Mouse (Mus musculus) heart, postnatal 4 days (tissue): Measurements from ENCODE around the gene Gm10718. TPM values are rescaled to one million over a fixed set of nuclear protein-coding genes. Genes with fewer than 3 reads are reported as not detected.
A peak's percentile ranks its signal among the peaks of the same experiment; 100 is the strongest.
"Not testable (repeated sequence)": the region's sequence is repeated elsewhere in the genome, so short reads cannot be mapped to it uniquely, and the experiment has no call there.

Experiments
- DNase-seq: peaks from one replicate; pipeline ENCODE4 v3.0.0; 2021
- total RNA-seq, 2 experiments: library from RNA; stranded (reverse); gene quantifications; 2 replicates each; pipeline ENCODE4 v1.2.3; 2021

The Gm10718 gene
- total RNA-seq, result 1 to 10 TPM in 1 of 2 experiments, under 1 TPM in 1; 0.45 to 1.1 TPM

DNA sequence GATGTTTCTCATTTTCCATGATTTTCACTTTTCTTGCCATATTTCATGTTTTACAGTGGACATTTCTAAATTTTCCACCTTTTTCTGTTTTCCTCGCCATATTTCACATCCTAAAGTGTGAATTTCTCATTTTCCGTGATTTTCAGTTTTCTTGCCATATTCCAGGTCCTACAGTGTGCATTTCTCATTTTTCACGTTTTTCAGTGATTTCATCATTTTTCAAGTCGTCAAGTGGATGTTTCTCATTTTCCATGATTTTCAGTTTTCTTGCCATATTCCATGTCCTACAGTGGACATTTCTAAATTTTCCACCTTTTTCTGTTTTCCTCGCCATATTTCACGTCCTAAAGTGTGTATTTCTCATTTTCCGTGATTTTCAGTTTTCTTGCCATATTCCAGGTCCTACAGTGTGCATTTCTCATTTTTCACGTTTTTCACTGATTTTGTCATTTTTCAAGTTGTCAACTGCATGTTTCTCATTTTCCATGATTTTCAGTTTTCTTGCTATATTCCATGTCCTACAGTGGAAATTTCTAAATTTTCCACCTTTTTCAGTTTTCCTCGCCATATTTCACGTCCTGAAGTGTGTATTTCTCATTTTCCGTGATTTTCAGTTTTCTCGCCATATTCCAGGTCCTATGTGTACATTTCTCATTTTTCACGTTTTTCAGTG, at the start of gene Gm10718:
Gene Gm10718, plus strand, starts transcription at position 236 of the 673 bp plus-strand sequence.
- peak; percentile 9 for DNase-seq

- DNase-seq, result not testable (repeated sequence)
These were observed 22.8 kb upstream of the Gm10718 start, which contains the start of gene Gm10722 for GRCm38 (mm10) chr9:3000445-3000972. TSS of gene Gm10722 (plus strand) at chr9:3000922.

DNA sequence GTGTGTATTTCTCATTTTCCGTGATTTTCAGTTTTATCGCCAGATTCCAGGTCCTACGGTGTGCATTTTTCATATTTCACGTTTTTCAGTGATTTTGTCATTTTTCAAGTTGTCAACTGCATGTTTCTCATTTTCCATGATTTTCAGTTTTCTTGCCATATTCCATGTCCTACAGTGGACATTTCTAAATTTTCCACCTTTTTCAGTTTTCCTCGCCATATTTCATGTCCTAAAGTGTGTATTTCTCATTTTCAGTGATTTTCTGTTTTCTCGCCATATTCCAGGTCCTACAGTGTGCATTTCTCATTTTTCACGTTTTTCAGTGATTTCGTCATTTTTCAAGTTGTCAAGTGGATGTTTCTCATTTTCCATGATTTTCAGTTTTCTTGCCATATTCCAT, 22.3 kb upstream of the Gm10718 start:
- DNase-seq, result peak; percentile 18

DNA sequence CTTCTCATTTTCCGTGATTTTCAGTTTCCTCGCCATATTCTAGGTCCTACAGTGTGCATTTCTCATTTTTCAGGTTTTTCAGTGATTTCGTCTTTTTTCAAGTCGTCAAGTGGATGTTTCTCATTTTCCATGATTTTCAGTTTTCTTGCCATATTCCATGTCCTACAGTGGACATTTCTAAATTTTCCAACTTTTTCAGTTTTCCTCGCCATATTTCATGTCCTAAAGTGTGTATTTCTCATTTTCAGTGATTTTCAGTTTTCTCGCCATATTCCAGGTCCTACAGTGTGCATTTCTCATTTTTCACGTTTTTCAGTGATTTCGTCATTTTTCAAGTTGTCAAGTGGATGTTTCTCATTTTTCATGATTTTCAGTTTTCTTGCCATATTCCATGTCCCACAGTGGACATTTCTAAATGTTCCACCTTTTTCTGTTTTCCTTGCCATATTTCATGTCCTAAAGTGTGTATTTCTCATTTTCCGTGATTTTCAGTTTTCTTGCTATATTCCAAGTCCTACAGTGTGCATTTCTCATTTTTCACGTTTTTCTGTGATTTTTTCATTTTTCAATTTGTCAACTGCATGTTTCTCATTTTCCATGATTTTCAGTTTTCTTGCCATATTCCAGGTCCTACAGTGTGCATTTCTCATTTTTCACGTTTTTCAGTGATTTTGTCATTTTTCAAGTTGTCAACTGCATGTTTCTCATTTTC, 21.2 kb upstream of the Gm10718 start:
- DNase-seq, result peak; percentile 99

- DNase-seq, result not testable (repeated sequence)
These were observed 20.5 kb upstream of the Gm10718 start, which contains the start of gene Gm11168 for GRCm38 (mm10) chr9:3002794-3003396. TSS of gene Gm11168 (plus strand) at chr9:3003346.

GRCm38 (mm10) chr9:3006179-3006578, 17.2 kb upstream of the Gm10718 start:
- not testable (repeated sequence) for DNase-seq

- peak; percentile 89 for DNase-seq
These were observed 16.7 kb upstream of the Gm10718 start for GRCm38 (mm10) chr9:3006636-3007035.

DNA sequence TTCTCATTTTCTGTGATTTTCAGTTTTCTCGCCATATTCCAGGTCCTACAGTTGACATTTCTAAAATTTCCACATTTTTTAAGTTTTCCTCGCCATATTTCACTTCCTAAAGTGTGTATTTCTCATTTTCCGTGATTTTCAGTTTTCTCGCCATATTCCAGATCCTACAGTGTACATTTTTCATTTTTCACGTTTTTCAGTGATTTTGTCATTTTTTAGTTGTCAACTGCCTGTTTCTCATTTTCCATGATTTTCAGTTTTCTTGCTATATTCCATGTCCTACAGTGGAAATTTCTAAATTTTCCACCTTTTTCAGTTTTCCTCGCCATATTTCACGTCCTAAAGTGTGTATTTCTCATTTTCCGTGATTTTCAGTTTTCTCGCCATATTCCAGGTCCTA, 16.1 kb upstream of the Gm10718 start:
- DNase-seq, result not testable (repeated sequence)

DNA sequence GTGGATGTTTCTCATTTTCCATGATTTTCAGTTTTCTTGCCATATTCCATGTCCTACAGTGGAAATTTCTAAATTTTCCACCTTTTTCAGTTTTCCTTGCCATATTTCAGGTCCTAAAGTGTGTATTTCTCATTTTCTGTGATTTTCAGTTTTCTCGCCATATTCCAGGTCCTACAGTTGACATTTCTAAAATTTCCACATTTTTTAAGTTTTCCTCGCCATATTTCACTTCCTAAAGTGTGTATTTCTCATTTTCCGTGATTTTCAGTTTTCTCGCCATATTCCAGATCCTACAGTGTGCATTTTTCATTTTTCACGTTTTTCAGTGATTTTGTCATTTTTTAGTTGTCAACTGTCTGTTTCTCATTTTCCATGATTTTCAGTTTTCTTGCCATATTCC, 14.0 kb upstream of the Gm10718 start:
- not testable (repeated sequence) for DNase-seq

DNA sequence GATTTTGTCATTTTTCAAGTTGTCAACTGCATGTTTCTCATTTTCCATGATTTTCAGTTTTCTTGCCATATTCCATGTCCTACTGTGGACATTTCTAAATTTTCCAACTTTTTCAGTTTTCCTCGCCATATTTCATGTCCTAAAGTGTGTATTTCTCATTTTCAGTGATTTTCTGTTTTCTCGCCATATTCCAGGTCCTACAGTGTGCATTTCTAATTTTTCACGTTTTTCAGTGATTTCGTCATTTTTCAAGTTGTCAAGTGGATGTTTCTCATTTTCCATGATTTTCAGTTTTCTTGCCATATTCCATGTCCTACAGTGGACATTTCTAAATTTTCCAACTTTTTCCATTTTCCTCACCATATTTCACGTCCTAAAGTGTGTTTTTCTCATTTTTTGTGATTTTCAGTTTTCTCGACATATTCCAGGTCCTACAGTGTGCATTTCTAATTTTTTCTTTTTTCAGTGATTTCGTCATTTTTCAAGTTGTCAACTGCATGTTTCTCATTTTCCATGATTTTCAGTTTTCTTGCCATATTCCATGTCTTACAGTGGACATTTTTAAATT, 11.2 kb upstream of the Gm10718 start:
- DNase-seq, result not testable (repeated sequence)

DNA sequence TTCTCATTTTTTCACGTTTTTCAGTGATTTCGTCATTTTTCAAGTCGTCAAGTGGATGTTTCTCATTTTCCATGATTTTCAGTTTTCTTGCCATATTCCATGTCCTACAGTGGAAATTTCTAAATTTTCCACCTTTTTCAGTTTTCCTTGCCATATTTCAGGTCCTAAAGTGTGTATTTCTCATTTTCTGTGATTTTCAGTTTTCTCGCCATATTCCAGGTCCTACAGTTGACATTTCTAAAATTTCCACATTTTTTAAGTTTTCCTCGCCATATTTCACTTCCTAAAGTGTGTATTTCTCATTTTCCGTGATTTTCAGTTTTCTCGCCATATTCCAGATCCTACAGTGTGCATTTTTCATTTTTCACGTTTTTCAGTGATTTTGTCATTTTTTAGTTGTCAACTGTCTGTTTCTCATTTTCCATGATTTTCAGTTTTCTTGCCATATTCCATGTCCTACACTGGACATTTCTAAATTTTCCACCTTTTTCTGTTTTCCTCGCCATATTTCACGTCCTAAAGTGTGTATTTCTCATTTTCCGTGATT, 10.5 kb upstream of the Gm10718 start, which contains the start of gene Gm10721:
Gene Gm10721, plus strand, starts transcription at position 408 of the 547 bp plus-strand sequence.
- DNase-seq, result not testable (repeated sequence)

GRCm38 (mm10) chr9:3015354-3015753, 8.0 kb upstream of the Gm10718 start, which contains the start of gene Gm10720:
TSS of gene Gm10720 (plus strand) at chr9:3015654.
- DNase-seq, result not testable (repeated sequence)

DNA sequence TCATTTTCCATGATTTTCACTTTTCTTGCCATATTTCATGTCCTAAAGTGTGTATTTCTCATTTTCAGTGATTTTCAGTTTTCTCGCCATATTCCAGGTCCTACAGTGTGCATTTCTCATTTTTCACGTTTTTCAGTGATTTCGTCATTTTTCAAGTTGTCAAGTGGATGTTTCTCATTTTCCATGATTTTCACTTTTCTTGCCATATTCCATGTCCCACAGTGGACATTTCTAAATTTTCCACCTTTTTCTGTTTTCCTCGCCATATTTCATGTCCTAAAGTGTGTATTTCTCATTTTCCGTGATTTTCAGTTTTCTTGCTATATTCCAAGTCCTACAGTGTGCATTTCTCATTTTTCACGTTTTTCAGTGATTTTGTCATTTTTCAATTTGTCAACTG, 7.5 kb upstream of the Gm10718 start:
- not testable (repeated sequence) for DNase-seq

- DNase-seq, result not testable (repeated sequence)
These were observed 6.2 kb upstream of the Gm10718 start, which contains the start of gene Gm10719 for GRCm38 (mm10) chr9:3017108-3017507. TSS of gene Gm10719 (plus strand) at chr9:3017408.

DNA sequence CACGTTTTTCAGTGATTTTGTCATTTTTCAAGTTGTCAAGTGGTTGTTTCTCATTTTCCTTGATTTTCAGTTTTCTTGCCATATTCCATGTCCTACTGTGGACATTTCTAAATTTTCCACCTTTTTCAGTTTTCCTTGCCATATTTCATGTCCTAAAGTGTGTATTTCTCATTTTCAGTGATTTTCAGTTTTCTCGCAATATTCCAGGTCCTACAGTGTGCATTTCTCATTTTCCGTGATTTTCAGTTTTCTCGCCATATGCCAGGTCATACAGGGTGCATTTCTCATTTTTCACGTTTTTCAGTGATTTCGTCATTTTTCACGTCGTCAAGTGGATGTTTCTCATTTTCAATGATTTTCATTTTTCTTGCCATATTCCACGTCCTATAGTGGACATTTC, 4.4 kb upstream of the Gm10718 start:
- not testable (repeated sequence) for DNase-seq

- peak; percentile 65 for DNase-seq
These were observed 3.3 kb upstream of the Gm10718 start for GRCm38 (mm10) chr9:3019835-3020727.

DNA sequence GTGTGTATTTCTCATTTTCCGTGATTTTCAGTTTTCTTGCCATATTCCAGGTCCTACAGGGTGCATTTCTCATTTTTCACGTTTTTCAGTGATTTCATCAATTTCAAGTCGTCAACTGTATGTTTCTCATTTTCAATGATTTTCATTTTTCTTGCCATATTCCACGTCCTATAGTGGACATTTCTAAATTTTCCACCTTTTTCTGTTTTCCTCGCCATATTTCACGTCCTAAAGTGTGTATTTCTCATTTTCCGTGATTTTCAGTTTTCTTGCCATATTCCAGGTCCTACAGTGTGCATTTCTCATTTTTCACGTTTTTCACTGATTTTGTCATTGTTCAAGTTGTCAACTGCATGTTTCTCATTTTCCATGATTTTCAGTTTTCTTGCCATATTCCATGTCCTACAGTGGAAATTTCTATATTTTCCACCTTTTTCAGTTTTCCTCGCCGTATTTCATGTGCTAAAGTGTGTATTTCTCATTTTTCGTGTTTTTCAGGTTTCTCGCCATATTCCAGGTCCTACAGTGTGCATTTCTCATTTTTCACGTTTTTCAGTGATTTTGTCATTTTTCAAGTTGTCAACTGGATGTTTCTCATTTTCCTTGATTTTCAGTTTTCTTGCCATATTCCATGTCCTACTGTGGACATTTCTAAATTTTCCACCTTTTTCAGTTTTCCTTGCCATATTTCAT, 885 bp upstream of the Gm10718 start:
- DNase-seq, result peak; percentile 75

- peak; percentile 77 for DNase-seq
These were observed 770 bp downstream of the Gm10718 start for GRCm38 (mm10) chr9:3023985-3024648.

DNA sequence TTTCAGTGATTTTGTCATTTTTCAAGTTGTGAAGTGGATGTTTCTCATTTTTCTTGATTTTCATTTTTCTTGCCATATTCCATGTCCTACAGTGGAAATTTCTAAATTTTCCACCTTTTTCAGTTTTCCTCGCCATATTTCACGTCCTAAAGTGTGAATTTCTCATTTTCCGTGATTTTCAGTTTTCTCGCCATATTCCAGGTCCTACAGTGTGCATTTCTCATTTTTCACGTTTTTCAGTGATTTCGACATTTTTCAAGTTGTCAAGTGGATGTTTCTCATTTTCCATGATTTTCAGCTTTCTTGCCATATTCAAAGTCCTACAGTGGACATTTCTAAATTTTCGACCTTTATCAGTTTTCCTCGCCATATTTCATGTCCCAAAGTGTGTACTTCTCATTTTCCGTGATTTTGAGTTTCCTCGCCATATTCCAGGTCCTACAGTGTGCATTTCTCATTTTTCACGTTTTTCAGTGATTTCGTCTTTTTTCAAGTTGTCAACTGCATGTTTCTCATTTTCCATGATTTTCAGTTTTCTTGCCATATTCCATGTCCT, 1.6 kb downstream of the Gm10718 start, which contains the start of gene Gm10717:
Gene Gm10717, plus strand, starts transcription at position 506 of the 556 bp plus-strand sequence.
- peak; percentile 59 for DNase-seq
